Mouse (Mus musculus): ENCODE measurements around the gene Baz2b.

- TF ChIP-seq CTCF (conservative IDR thresholded peaks at IDR 0.05; ENCODE audit: insufficient read depth, insufficient read length, low read depth, low read length) (no peak), POLR2A (IDR thresholded peaks at IDR 0.05; ENCODE audit: low read depth, low read length) (no peak)
These were observed 133.6 kb downstream of the Baz2b start for GRCm38 (mm10) chr2:60076025-60076424.
